Mouse (Mus musculus) lung, postnatal 25 days (tissue): ENCODE data around the gene Ggta1.
A peak's percentile ranks its signal among the peaks of the same experiment; 100 is the strongest.

Experiments used
- DNase-seq: peaks from one replicate; pipeline ENCODE4 v3.0.0; 2022; ENCODE audit warnings: low spot score

Gene Ggta1

GRCm38 (mm10) chr2:35434576-35435123, 28.4 kb downstream of the Ggta1 start:
- DNase-seq: no peak

GRCm38 (mm10) chr2:35433428-35433827, 29.6 kb downstream of the Ggta1 start:
- peak; percentile 58 for DNase-seq

- DNase-seq: peak; percentile 76
These were observed 30.6 kb downstream of the Ggta1 start for GRCm38 (mm10) chr2:35432472-35432871.

- peak; percentile 58 for DNase-seq
These were observed 31.0 kb downstream of the Ggta1 start for GRCm38 (mm10) chr2:35432011-35432410.

GRCm38 (mm10) chr2:35430806-35431205, 32.2 kb downstream of the Ggta1 start:
- no peak for DNase-seq

- no peak for DNase-seq
These were observed 34.3 kb downstream of the Ggta1 start for GRCm38 (mm10) chr2:35428615-35429300.

- DNase-seq: no peak
These were observed 35.5 kb downstream of the Ggta1 start for GRCm38 (mm10) chr2:35427559-35427958.

GRCm38 (mm10) chr2:35423711-35424339, 39.2 kb downstream of the Ggta1 start:
- DNase-seq: no peak

GRCm38 (mm10) chr2:35422384-35422783, 40.6 kb downstream of the Ggta1 start:
- no peak for DNase-seq

- no peak for DNase-seq
These were observed 42.4 kb downstream of the Ggta1 start for GRCm38 (mm10) chr2:35420681-35421080.

- no peak for DNase-seq
These were observed 43.4 kb downstream of the Ggta1 start for GRCm38 (mm10) chr2:35419671-35420070.

- DNase-seq: no peak
These were observed 43.8 kb downstream of the Ggta1 start for GRCm38 (mm10) chr2:35419243-35419642.

- DNase-seq: no peak
These were observed 45.8 kb downstream of the Ggta1 start for GRCm38 (mm10) chr2:35417231-35417630.

GRCm38 (mm10) chr2:35416473-35416872, 46.6 kb downstream of the Ggta1 start:
- DNase-seq: no peak

- DNase-seq: no peak
These were observed 50.2 kb downstream of the Ggta1 start for GRCm38 (mm10) chr2:35412810-35413209.

- DNase-seq: no peak
These were observed 50.8 kb downstream of the Ggta1 start for GRCm38 (mm10) chr2:35412246-35412645.

GRCm38 (mm10) chr2:35411640-35412190, 51.3 kb downstream of the Ggta1 start:
- no peak for DNase-seq

- no peak for DNase-seq
These were observed 53.6 kb downstream of the Ggta1 start for GRCm38 (mm10) chr2:35409466-35409865.

- DNase-seq: no peak
These were observed 54.5 kb downstream of the Ggta1 start for GRCm38 (mm10) chr2:35408409-35409110.

- no peak for DNase-seq
These were observed 55.2 kb downstream of the Ggta1 start for GRCm38 (mm10) chr2:35407878-35408277.

- no peak for DNase-seq
These were observed 55.8 kb downstream of the Ggta1 start for GRCm38 (mm10) chr2:35407266-35407665.

- no peak for DNase-seq
These were observed 56.4 kb downstream of the Ggta1 start for GRCm38 (mm10) chr2:35406611-35407010.

GRCm38 (mm10) chr2:35402391-35402790, 60.6 kb downstream of the Ggta1 start:
- no peak for DNase-seq
